Comparison of ENCODE assay signal across 19 mouse cellular contexts in the genomic region with DNA sequence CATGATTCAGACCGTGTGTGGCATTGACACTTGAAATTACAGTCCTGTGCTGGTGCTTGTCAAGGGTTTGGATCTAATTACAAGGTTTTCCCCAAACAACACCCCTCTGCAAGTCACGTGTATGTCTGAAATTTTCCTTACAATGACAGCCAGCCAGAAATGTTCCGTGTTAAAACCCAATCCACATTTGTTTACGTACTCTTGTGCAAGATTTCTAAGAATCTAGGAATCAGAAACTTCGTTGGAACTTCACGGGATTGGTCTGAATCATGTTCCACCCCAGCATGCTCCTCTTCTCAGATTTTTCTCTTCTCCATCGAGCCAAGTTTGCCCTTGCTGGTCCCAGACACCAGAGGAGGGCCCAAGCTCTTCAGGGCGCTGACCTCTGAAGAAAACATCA. TPM values are rescaled to one million over a fixed set of nuclear protein-coding genes. Genes with fewer than 3 reads are reported as not detected.
DNase-seq lines count a peak whose midpoint lies in the region; ATAC-seq lines count a peak whose summit lies in the region.
"Had no signal": no experiment of that assay in that cellular context is flagged by ENCODE, and none has a peak within 500 bp of the region (broad histone marks: within the 10 kb centered on the region; RNA-seq: fewer than 3 reads in every experiment).

No protein-coding gene starts in this region.

- intact Hi-C loops in gastrocnemius, postnatal 14 days (cut with DNase I; ENCODE audit: low total_unique reads), result no loop called here

- H3K4me1 ChIP-seq in liver, embryonic 16.5 days (ENCODE audit: control insufficient read depth, low read depth, low read length), result no peaks in the 10 kb centered on the region
- no peaks in the 10 kb centered on the region for H3K4me1 ChIP-seq in liver, embryonic 11.5 days (replicated peaks; ENCODE audit: control insufficient read depth, insufficient read depth, low read length)
- H3K4me1 ChIP-seq: embryonic facial prominence, embryonic 12.5 days; forebrain, embryonic 12.5 days; hindbrain, embryonic 13.5 days; intestine, embryonic 15.5 days; liver, embryonic 15.5 days had no signal

- H3K27me3 ChIP-seq in liver, embryonic 16.5 days (ENCODE audit: control insufficient read depth, insufficient read depth, low read depth, low read length), result no peaks in the 10 kb centered on the region
- H3K27me3 ChIP-seq in liver, embryonic 11.5 days (replicated peaks; ENCODE audit: control insufficient read depth, insufficient read depth, low read length), result no peaks in the 10 kb centered on the region
- H3K27me3 ChIP-seq: embryonic facial prominence, embryonic 12.5 days; forebrain, embryonic 12.5 days; hindbrain, embryonic 13.5 days; intestine, embryonic 15.5 days; liver, embryonic 15.5 days had no signal

- 53% methylated on average over 8 of the region's 8 CpGs for WGBS in liver, embryonic 16.5 days (ENCODE audit: insufficient replicate concordance)
- 73% methylated on average over 8 of the region's 8 CpGs for WGBS in liver, embryonic 11.5 days

- no peak overlapping the region for H3K9ac ChIP-seq in liver, embryonic 16.5 days (ENCODE audit: low read depth, low read length)
- H3K9ac ChIP-seq in liver, embryonic 11.5 days (ENCODE audit: low read depth, low read length), result no peak overlapping the region
- H3K9ac ChIP-seq: embryonic facial prominence, embryonic 12.5 days; forebrain, embryonic 12.5 days; hindbrain, embryonic 13.5 days; intestine, embryonic 15.5 days; liver, embryonic 15.5 days had no signal

- H3K4me3 ChIP-seq in liver, embryonic 16.5 days (ENCODE audit: low read depth, low read length), result no peak overlapping the region
- H3K4me3 ChIP-seq in liver, embryonic 11.5 days (ENCODE audit: low read depth, low read length), result no peak overlapping the region
- H3K4me3 ChIP-seq: embryonic facial prominence, embryonic 12.5 days; forebrain, embryonic 12.5 days; hindbrain, embryonic 13.5 days; intestine, embryonic 15.5 days; liver, embryonic 15.5 days had no signal

- ATAC-seq in liver, embryonic 16.5 days (ENCODE audit: low read depth), result peak; percentile 7; the same call in 1 of the 2 replicates
- no peak for ATAC-seq in liver, embryonic 11.5 days (replicated peaks; ENCODE audit: low FRiP score)
- ATAC-seq: intestine, embryonic 15.5 days had no signal

- H3K9me3 ChIP-seq in liver, embryonic 16.5 days (replicated peaks; ENCODE audit: control insufficient read depth, low read length), result no peaks in the 10 kb centered on the region; the same call in 1 of the 2 replicates
- H3K9me3 ChIP-seq in liver, embryonic 11.5 days (ENCODE audit: control insufficient read depth, low read length), result no peaks in the 10 kb centered on the region; the same call in 1 of the 2 replicates
- H3K9me3 ChIP-seq: embryonic facial prominence, embryonic 12.5 days; forebrain, embryonic 12.5 days; hindbrain, embryonic 13.5 days; intestine, embryonic 15.5 days; liver, embryonic 15.5 days had no signal

- no peak overlapping the region for H3K27ac ChIP-seq in liver, embryonic 16.5 days (ENCODE audit: low read length)
- H3K27ac ChIP-seq in liver, embryonic 11.5 days (ENCODE audit: low read depth, low read length), result no peak overlapping the region
- H3K27ac ChIP-seq: embryonic facial prominence, embryonic 12.5 days; forebrain, embryonic 12.5 days; hindbrain, embryonic 13.5 days; intestine, embryonic 15.5 days; liver, embryonic 15.5 days; stomach, postnatal 0 days had no signal

- peak; percentile 2 for DNase-seq in gastrocnemius, adult 18-20 months (ENCODE audit: low spot score)
- DNase-seq in gastrocnemius, postnatal 14 days, result no peak
- no peak for DNase-seq in liver, embryonic 11.5 days (ENCODE audit: low spot score)
- DNase-seq in adrenal gland, postnatal 14 days, result peak; percentile 5
- DNase-seq in lung, postnatal 25 days (ENCODE audit: low spot score), result peak; percentile 18
- DNase-seq in cerebellum, postnatal 4 days (ENCODE audit: low spot score in 2 of 2), result no peak
- DNase-seq: B cell, adult 2 months; cerebellum, adult 11 months; cerebellum, postnatal 25 days; layer of hippocampus, postnatal 36 days; right cerebral cortex, adult 18-20 months; thymus, postnatal 25 days had no signal

- no peaks in the 10 kb centered on the region for H3K36me3 ChIP-seq in liver, embryonic 16.5 days (ENCODE audit: control insufficient read depth, insufficient read depth)
- no peaks in the 10 kb centered on the region for H3K36me3 ChIP-seq in liver, embryonic 11.5 days (ENCODE audit: control insufficient read depth, insufficient read depth, low read length)
- H3K36me3 ChIP-seq: embryonic facial prominence, embryonic 12.5 days; forebrain, embryonic 12.5 days; hindbrain, embryonic 13.5 days; intestine, embryonic 15.5 days; liver, embryonic 15.5 days had no signal

- H3K4me2 ChIP-seq in liver, embryonic 16.5 days (ENCODE audit: low read depth, low read length), result no peak overlapping the region
- no peak overlapping the region for H3K4me2 ChIP-seq in liver, embryonic 11.5 days
- H3K4me2 ChIP-seq: embryonic facial prominence, embryonic 12.5 days; forebrain, embryonic 12.5 days; hindbrain, embryonic 13.5 days; intestine, embryonic 15.5 days; liver, embryonic 15.5 days had no signal

RNA-seq across cellular contexts. Expression of gene Dapk1, which starts 27.8 kb away (rescaled TPM):
- 1 to 10 TPM; 4.1 to 4.7 TPM for total RNA-seq in gastrocnemius, adult 18-20 months (2021)
- total RNA-seq in gastrocnemius, postnatal 14 days (2021), result 10 to 100 TPM; 12.4 to 13.8 TPM
- polyA plus RNA-seq in liver, embryonic 16.5 days (2015; fragmentation: Nextera tagmentation; extraction: Ambion mirVana), result 8.1 and 8.9 TPM in 2 replicates
- polyA plus RNA-seq in liver, embryonic 11.5 days (2014; fragmentation: Nextera tagmentation; extraction: Ambion mirVana), result 16.4 TPM in 2 replicates
- 21.9 and 26.0 TPM in 2 replicates for total RNA-seq in adrenal gland, postnatal 14 days (2021)

Comparison
In these comparisons a context has a peak if more than half of its experiments do, and no peak if none do; other contexts are left out.
1. DNase-seq: peak in gastrocnemius, adult 18-20 months (single experiment), adrenal gland, postnatal 14 days (single experiment) and lung, postnatal 25 days (single experiment); none in gastrocnemius, postnatal 14 days (single experiment), liver, embryonic 11.5 days (single experiment) and cerebellum, postnatal 4 days (0 of 2).